Mouse (Mus musculus) frontal cortex, postnatal 36 days (tissue): Measurements from ENCODE around the gene Arl5a.

ENCODE experiments used
- DNase-seq, 2 experiments: peaks; one replicate each; pipeline ENCODE4 v3.0.0; 2022; ENCODE audit warnings: low spot score in 2 of 2

Arl5a gene

DNA sequence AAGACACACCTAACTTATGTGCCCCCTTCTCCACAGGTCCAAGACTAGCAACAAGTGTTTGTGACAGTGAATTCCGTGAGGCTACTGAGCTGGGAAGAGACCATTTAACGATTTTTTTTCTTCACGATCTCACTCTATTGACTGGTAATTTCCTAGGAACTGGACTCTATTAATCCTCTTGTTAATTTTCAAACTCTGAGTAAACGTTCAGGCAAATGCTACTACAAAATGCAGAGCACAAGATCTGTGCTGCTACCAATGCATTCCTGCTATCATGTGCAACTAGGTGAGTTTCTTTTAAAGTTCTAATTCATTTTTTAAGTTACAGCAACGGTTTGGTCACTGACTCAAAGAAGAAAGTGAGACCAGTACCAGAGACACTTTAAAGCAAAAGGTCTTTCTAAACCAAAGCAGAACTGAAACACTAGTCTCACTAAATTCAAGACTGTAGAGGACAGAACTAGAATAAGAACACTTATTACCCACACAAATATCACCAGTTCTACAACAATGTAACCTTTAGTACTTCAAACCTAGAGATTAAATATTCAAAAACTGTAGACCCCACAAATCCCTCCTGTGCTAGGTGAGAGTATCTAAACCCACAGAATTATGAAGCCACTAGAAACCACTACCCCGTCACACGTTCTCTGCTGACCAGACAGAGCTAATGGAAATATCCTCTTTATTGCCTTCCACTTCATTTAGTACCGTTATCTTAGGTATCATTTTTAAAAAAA, 1.7 kb downstream of the Arl5a start:
- no peak for DNase-seq

DNA sequence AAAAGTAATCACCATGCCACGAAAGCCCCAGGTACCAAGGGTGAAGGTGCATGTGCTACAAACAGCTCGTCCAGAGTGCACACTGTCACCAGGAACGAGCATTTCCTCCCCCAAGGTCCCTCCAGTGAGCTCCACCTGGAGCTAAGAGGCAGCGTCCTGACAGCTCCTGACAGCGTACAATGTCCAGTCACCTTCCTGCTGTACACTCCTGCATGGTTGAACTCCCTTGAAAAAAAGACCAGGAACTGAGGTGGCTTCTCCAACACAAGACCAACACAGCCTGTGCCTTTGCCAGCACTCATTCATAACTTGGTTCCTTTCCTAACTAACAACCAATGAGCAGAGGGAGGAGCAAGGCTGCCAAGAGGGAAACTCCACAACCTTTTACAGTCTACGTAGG, 3.5 kb downstream of the Arl5a start:
- no peak for DNase-seq

DNA sequence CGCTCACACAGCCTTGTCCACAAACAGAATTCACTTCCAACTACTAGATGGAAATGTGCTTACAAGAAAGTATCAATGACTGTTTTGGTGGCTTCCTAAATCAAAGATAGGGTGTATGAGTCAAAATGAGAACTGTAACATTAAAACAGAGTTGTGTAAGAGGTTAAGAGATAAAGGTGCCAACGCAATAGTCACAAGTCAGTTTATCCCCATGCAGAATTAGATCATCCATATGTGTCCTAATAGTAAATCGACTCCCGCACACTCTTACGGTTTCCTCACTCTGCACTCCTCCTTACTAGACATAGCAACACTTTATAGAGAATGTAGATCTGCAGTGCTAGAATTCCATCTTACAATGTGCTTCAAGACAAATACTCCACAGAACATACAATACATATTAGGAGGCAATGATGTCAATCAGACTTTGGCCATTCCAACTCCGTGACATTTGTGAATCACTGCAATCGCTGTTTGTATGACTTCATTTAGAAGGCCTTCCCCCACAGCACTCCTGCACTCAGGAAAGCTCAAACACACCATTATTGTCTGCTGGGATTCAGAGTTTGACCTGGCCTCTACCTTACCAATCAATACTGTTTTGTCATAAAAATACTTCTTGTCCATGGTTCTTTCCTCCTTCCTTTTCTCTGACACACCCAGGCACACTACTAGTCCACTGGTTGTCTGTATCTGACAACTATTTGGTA, 4.5 kb downstream of the Arl5a start:
- no peak for DNase-seq

DNA sequence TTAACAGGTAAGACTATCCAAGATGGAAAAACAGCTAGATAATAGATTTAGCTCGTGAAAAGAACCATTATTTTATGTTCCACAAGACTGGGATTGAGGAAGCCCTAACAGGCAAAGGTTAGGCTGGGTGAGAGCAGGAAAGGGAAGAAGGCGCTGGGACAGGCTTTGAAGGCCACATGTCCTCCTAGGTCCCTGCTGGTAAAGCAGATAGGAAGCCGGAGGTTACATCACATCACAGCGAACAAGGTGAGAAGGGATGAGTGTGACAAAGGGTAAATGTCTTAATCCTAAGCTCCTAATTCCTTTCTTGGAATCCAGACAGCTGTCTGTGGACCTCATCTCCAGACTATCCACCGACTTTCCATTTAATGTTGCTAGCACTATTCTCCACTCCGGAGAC, 5.4 kb downstream of the Arl5a start:
- DNase-seq, result no peak

DNA sequence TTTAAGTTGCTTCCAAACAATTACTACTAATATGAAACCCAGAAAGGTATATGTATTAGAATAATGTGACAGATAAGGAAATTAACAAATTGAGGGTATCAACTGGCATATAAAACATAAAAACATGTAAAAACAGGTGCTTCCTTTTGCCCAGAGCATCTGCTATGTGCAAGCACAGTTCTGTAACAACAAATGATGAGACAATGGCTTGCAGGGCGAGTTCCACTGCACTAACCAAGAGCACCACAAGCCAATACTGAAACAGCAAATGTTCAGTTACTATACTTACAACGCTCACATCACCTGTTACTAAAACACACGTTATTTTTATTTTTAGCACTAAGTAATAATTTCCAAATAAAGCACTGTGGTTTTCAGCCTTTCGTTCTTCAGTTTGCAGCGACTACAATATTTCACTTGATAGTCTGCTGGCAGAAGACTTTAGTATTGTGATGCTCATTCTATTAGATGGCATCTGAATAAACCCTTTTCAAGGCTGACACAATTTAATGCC, 12.1 kb downstream of the Arl5a start:
- DNase-seq, result no peak

DNA sequence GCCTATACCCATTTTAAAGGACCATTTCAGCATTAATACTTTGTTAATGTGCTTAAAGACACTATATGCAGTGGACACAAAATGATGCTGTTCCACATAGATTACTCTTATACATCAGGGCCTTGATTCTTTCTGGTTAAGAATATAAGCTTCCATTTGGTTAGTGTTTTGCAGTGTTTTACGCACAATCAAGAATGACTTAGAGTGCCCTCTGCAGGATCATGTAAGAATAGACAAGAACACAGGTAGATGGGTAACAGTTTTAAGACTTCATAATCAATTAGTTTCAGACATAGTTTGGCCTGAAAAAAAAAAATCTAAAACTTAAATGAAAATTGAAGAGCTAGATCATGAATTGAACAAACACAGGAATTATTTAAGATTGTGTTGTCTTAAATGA, 18.2 kb downstream of the Arl5a start:
- DNase-seq, result no peak

DNA sequence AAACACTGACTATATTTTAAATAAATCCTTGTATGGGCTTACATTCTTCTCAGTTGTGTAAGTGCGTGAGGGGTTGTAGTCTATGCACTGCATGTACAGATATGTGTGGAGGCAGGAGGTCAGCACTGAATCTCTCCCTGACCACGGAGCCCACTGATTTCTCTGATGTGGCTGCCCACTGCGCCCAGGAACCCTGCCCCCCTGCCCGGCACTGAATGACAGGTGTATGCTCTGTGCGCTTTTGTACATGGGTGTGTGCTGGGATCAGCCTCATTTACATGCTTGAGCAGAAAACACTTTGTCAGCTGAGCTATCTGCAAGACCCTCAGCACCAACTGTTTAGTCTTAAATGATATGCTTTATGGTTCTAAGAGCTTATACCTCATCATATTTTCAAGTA, 19.5 kb downstream of the Arl5a start:
- DNase-seq, result no peak

DNA sequence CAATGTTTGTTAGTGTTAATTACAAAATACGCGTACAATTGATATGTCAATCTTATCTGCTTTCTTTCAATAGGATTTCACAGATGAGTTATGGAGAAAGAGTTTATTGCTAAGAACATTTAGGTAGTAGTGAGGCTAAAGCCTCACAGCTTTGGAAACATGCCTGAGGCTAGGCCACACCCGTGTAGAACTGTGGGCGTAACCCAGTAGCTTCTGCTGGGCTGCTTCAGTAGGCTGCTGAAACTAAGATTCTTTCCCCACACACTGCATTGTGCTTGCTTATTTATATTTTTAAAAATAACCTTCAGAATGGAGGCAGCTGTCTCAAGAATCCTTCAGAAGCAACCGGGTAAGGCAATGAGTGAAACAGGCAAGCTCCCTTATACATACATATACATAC, 30.2 kb downstream of the Arl5a start:
- no peak for DNase-seq

DNA sequence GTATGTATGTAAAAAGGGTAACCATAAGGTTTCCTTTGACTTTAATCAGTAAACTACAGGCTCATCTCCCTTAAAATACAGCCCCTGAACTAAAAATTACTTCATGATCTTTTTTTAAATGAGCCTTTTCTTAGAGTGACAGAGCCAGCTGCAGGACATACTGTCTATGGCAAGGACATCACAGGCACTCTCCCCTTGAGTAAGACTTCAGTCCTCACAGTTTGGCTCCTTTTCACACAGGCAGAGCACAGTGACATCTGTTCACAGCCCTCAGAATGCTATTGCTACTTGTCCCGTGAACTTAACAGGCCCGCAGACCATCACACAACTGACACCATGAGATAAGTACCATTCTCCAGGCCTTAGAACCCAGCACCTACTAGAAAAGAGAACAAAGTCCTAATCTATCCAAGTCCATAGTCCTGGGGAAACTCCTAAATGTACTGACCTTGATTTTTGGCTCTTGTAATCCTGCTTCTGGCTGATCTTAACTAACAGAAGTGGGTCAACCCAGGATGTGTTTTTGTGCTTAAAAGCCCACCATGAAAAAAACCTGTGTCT, 34.2 kb downstream of the Arl5a start:
- DNase-seq, result no peak

DNA sequence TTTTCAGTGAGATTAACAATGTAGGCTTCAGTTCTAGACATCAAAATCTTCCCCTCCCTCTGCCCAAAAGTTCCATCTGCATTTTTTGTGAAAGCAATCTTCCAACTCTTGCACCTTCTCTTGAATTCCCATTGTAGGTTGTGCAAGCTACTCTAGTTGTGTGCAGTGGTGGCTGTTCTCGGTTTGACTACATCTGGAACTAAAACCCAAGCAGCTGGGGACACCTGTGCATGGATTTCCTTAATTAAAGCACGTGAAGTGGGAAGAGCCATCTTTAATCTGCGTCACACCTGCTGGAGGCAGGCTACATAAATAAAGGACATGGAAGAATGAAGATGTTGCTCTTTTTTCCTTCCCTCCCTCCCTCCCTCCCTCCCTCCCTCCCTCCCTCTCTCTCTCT, 34.7 kb downstream of the Arl5a start:
- no peak for DNase-seq

DNA sequence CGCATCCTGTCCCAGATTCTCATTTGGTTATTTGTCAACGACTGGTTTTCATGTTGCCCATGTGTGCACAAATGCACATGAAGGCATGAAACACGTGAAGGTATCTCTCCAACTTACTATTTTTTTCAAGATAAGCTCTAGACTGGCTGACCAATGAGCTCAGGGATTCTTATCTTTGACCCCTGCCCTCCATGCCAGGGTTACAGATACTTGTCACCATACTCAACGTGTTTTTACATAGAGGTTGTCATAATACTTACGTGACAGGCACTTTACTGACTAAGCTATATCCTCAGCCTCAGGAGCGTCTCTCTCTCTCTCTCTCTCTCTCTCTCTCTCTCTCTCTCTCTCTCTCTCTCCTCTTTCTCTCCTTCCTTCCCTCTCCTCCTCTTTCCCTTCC, 38.2 kb downstream of the Arl5a start:
- DNase-seq, result no peak

DNA sequence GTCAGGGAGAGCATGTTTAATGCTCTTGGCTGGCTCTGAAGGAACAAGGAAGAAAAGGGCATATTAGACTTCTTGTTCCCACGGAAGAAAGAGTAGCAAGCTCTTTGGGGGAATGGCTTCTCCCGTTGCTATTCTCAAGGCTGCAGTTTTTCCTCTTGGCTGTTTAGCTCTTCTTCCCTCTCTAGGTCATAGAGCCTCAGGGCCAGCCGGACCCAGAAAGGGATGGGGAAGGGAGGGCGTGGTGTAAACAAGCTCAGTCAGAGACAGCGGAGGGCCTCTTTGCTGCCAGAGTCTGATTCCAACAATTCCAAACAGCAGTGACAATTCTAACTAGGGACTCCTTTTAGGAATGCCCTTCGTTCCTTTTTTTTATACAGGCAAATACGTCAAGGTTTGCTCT, 38.7 kb downstream of the Arl5a start:
- DNase-seq, result no peak

DNA sequence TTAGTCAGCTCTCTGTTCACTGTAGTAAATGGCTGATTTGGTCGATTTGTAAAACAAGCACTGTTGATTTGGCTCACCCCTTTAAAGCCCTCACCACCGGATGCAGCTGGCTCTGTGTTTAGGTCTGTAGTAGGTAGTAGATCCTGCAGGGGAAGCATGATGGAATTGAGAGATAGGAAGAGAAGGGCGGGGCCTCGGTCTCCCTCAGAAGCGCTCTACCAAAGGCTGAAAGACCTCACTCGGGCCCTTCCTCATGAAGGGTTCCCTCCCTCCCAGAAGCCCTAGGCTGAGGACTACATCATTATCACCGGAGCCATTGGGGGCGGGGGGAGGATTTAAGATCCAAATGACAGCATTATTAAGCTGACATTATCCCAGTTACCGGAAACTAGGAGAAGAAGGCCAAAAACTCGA, 45.8 kb downstream of the Arl5a start:
- no peak for DNase-seq

DNA sequence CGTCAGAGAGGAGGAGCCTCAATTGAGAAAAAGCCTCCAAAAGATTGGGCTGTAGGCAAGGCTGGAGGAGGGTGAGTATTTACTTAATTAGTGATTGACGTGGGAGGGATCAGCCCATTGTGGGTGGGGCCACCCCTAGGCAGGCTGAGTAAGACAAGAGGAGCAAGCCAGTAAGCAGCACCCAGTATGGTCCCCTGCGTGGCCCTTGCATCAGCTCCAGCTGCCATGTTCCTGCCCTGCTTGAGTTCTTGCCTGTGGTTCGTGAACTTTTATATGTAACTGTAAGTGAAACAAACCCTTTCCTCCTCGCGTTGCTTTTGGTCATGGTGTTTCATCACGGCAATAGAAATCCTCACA, 46.3 kb downstream of the Arl5a start, which contains the start of gene Neb:
Gene Neb, minus strand, starts transcription at position 27 of the 357 bp plus-strand sequence.
- DNase-seq, result no peak

DNA sequence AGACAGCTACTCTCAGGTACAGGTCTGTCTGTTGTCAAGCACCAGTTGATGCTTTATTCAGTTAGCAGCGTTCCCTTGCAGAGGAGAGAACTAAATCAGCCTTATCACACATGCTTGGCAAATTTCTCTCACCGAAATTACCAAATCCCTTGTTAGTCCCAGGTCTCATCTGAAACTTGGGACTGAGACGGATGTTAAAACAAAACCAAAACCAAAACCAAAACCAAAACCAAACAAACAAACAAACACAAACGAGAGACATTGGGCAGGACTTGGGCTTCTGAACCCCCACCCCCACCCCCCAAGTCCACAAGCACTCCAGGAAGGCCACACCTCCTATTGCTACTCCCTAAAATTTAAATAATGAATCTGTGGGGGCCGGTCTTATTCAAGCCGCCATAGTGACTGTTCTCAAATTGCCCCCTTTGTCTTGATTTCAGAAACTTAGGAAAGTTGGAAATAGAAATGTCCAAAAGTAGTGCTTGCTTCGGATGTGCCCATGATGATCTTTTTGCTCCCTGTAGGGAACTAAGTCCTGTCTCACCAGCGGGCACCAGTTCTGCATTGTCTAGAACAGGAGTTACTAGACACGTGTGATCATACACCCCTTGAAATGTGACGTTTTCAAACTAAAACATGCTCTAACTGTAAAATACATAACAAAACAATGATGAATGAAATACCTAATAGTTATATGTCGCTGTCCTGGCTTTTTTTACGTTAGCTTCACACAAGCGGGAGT, 46.8 kb downstream of the Arl5a start:
- no peak for DNase-seq

DNA sequence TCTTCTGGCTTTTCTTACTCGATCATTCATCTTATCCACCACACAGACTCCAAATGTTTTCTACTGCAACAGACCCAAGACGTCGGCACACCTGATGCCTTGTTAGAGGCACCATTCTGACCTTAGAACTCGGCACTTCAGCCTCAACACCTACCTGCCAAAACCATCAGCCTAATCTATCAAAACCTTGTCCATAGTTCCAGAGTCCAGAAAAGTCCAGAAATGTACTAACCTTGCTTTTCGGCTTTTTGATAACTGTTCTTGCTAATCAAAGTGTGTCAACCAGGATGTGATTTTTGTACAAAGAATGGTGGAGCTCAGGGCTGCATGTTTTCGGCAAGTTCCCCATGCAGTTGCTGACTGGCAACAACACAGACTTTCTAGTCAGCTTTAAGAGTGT, 50.0 kb downstream of the Arl5a start:
- DNase-seq, result no peak

DNA sequence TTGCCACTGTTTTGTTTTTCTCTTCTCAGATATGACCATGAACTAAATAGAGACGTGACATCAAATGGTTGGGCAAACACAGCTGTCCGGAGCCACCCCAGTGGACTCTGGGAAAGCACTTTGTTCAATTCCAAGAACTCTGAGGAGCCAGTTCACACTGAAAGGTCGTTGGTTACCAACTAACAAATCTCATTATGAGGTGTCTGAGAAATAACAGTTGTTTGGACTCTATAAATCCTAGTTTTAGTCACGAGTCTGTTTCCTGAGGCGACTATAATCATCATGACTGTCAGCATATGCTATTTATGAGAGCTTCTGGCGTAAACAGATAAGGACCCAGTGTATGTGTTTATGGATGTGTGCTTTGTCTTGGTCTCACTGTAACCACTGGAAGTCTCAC, 52.2 kb downstream of the Arl5a start:
- DNase-seq, result no peak

DNA sequence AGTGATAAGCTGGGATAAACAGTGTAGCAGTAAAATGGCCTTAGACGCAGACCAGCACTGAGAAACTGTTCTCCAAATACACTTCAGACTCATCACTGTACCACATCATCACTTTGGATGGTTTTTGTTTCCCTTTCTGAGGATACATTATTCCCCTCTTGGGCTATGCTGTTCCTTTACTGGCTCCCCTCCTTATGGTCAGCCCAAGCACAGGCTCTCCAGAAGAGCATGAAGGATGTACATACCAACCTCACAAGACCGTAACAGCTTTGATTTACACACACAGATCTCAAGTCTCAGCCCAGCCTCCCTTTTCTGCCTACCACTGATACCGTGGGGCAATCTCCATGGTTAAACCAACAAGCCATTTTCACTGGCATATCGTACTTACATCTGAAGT, 52.6 kb downstream of the Arl5a start:
- DNase-seq, result no peak

DNA sequence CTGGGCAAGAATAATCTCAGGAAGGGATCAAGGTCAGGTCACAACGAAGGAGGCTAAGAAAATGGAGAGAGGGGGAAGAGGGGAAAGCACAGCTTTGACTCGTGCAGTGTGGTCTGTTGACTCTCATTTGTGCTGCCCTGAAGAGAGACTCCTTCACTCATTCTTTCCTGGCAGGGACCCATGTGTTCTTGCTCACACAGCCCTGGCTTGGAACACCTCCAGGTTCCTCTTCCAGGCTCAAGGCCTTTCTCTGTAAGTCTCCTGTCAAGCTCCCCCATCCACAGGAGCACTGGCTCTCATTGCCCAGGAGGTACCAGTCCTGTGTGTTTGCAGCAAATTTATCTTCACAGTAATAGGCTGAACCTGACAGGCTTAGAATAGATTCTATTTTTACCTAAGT, 53.6 kb downstream of the Arl5a start:
- no peak for DNase-seq

DNA sequence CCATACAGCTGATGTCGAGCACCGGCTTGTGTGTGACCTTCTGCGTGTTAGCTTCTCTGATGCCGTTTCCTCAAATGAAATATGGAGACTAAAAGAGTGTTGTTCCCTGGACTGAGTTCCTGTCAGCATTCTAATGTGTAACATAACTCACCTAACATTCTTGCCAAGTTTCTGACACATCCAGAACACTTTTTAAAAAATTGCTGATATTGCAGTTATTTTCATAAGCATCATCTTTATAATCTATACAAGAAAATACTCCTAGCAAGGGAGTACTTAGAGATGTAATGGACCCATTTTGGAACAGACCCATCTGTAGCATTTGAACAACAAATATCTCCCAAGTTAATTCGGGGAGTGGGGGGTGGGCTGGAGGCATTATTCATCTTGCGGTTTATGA, 55.1 kb downstream of the Arl5a start:
- no peak for DNase-seq

DNA sequence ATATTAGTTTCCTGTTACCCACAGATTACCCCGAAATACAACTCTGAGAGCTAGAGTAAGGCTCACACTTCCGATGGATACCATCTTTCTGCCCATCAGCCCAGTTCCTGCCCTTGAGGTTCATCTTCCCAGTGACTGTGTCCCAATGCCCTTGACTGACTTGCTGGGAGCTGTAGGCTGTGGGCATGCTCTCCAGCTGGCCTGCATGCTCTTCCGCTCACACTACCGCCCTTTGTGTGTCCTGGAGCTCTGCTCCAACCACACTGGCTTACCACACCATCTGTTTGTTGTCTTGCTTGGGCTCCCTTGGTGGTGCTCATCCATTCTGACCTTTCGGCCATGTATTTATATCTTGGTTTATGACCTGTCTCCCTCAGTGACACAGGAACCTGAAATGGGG, 57.0 kb downstream of the Arl5a start:
- no peak for DNase-seq

DNA sequence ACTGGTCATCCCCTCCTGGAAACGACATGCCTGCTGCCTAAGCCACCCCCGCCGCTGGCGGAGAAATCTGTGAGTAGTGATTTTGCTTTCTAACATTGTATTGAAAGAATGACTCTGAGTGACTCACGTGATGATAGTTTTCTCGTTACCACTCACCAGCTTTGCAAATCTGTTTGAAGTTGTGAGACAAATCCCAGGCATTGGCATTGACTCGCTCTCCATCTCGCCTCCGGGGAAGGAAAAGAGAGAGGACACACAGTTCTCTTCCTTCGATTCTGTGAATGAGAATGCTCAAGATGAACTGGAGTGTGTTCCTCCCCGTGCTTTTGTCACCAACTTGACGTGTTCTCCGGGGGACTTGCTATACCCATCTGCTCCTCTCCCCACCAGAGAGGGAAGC, 57.5 kb downstream of the Arl5a start:
- peak in 1 of 2 experiments; percentile 20 for DNase-seq
